Mouse (Mus musculus): ENCODE measurements at regions not wholly inside any gene's neighbourhood (a gene's known extent, or its start where the extent isn't known, plus 50 kb on each side); places are given as distances from the start of the nearest gene placed in this dataset.

DNA sequence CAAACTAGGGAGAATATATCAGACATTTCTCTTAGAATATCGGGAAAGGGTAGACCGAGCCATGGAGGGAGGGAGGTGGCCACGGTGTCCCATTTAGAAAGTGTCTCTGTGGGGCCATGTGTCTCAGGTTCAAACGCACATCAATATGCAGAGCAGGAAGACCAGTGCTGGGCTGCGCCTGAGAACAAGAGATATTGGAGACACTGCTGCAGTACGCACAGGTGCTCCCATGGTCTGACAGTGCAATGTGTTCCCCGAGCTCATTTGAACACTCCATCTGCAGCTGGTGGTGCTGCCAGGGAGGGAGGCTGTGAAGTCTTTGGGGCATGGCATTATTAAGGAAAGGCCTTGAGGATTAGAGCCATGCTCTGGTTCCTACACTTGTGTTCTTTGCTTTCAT, 60.6 kb upstream of the Irf2bp2 start:
- no peak for DNase-seq
- intact Hi-C loops (cut with DNase I), result no loop called here

DNA sequence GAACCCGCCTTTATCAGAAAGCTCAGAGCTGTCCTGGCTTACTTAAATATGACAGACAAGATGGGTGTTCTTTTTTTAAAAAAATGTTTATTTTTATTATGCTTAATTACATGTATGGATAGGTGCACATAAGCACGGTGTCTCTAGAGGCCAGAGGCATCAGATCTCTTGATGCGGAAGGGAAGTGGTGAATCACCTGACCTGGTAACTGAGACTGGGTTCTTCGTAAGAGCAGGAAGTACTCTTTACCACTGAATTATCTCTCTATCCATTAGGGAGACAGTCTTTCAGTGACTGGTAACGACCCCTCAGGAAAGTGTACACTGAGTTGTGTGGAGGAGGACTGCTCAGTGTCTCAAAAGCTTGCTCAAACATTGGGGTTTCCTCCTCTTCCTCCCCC, 58.4 kb upstream of the Irf2bp2 start:
- intact Hi-C loops (cut with DNase I), result no loop called here

DNA sequence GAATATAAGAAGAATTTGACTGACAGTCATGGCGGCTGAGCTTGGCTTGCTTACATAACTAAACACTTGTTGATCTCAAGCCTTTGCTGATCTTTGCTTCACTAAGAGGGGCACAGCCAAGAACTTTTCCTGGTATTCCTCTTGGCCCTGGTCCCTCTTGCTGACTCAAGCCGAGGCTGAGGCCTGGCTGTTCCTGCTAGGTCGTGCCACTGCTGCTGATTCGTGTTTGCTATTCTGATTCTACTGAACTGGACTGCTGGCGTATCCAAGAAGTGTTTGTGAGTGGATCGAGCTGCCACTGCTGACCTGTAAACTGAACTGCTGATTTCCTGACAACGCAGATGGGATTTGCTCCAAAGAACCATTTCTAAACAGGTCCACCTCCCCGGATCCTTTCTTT, 57.2 kb upstream of the Irf2bp2 start:
- DNase-seq, result no peak
- intact Hi-C loops (cut with DNase I), result no loop called here

More for the DNA sequence above, 58.4 kb upstream of the Irf2bp2 start:
- no peak for DNase-seq

- intact Hi-C loops (cut with DNase I), result loop anchor here (5.0 kb wide), 1 partner anchor 37 kb away; no protein-coding TSS in a partner anchor
- no peak for DNase-seq
These were observed 55.5 kb upstream of the Irf2bp2 start for GRCm38 (mm10) chr8:126649305-126649704.

DNA sequence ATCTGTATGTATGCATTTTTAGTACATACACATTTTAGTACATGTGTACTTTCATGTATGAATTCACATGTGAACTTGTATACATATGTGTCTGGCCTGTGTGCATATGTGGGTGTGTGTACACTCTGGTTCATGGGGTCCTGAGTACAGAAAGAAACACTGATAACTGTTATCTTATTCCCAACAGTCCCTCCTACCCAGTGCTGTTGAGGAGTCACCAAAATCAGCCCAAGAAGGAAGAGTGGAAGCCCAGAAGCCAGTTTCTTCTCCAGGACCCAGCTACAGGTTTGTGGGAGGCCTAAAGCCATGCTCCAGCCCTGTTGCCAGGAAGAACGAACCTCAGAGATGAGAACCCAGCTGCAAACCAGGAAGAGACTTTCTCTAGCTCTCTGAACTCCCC, 53.6 kb upstream of the Irf2bp2 start:
- intact Hi-C loops (cut with DNase I), result loop anchor here (5.0 kb wide), 1 partner anchor 35 kb away; no protein-coding TSS in a partner anchor
- no peak for DNase-seq

GRCm38 (mm10) chr8:126646604-126647311, 53.0 kb upstream of the Irf2bp2 start:
- peak in 1 of 2 experiments; percentile 34 for DNase-seq
- intact Hi-C loops (cut with DNase I), result loop anchor here (5.0 kb wide), 1 partner anchor 34 kb away; no protein-coding TSS in a partner anchor

- DNase-seq, result no peak
- intact Hi-C loops (cut with DNase I), result no loop called here
These were observed 50.4 kb upstream of the Irf2bp2 start for GRCm38 (mm10) chr8:126644179-126644578.
